Mouse (Mus musculus): ENCODE data around the gene Snrnp35.
"Not testable (repeated sequence)": the region's sequence is repeated elsewhere in the genome, so short reads cannot be mapped to it uniquely, and the experiment has no call there.

Gene Snrnp35

DNA sequence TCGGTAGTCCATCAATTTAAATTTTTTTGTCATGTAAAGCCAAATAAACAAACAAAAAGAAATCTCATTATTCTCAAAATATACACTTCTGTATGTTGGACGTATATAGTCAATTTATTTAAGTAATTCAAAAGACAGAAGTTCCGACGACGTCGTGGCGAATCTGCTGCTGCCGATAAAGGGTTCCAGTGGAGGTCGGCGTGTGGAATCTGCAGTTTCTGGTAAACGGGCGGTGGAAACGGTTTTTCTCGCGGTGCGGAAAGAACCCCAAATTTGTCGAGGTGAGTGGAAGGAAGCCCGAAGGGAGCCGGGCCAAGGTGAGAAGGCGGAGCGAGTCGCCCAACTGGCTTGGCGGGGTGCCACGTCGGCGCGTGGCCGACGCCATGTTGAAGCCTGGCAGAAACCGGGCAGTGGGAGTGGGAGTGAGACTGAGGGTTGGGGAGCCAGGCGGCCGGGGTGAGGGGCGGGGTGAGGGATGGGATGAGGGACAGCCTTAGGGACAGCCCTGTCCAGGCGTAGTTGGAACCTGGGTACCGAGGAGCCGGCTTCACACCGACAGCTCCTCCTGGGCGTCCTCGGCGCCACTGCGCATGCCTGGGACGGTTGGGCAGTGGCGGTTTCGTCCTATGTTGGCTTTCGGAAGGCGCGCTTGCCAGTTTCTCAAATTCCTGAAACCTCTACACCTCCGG lies at the start of gene Snrnp35:
TSS of gene Snrnp35 (plus strand) at position 169 of the 689 bp plus-strand sequence.
- DNase-seq, result peak; percentile 87

DNA sequence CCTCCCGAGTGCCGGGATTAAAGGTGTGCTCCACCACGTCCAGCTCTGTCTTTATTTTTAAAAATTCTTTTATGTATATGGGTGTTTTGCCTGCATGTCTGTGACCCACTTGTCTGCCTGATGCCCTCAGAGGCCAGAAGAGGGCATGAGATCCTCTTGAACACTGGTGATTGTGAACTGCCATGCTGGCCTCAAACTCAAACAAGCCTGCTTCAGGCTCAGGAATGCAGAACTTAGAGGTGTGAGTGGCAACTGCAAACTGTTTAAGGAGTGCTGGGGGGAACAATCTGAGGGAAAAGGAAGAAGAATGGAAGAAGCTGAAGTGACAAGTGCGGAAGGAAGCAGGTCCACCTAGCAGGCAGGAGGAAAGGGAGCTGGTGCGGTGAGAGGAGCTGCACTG lies 44.7 kb upstream of the Snrnp35 start:
- DNase-seq, result no peak

DNA sequence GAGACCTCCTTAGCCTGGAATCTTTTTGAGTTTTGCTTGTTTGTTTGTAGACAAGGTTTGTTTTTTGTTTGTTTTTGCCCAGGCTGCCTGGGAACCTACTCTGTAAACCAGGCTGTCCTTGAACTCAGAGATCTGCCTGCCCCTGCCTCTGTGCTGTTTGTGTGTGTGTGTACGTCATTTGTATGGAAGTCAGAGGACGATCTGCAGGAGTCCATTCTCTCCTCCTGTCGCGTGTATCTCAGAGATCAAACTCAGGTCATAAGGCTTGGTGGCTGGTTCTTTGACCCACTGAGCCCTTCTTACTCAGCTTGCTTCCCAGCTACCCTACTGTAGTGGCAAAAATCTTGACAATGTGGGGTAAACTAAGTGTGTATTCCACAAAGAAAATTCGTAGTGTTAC lies 44.2 kb upstream of the Snrnp35 start:
- no peak for DNase-seq

DNA sequence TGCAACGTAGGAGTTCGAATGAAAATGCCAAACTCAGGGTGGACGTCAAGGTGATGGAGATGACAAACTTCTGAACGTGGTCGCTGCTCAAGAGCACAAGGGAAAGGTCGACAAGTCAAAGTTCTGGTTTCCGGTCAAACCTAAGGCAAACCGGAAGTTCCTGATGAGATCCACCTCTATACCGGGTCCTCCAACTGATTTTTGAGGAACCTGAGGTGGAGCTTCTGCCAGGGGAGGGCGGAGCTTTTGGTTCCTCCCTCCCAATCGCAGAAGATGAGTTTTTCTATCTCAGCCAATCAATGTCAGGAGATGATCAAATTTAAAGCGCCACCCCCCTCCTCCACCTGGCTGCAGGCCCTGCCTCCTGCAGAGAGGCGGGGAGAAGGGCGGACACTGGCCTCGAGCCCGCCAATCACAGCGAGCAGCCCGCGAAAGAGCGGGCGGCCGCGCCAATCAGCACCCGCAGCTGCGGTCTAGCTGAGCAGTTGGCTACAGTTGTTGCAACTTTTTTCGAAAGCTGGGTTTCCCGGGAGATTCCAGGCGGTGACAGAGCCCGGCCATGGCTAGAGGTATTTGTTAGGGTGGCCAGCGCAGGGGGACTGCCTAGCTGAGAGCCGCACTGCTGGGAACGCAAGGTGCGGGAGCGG lies 43.4 kb upstream of the Snrnp35 start, which contains the start of gene Kmt5a:
TSS of gene Kmt5a (plus strand) at position 484 of the 647 bp plus-strand sequence.
- DNase-seq, result peak; percentile 96

DNA sequence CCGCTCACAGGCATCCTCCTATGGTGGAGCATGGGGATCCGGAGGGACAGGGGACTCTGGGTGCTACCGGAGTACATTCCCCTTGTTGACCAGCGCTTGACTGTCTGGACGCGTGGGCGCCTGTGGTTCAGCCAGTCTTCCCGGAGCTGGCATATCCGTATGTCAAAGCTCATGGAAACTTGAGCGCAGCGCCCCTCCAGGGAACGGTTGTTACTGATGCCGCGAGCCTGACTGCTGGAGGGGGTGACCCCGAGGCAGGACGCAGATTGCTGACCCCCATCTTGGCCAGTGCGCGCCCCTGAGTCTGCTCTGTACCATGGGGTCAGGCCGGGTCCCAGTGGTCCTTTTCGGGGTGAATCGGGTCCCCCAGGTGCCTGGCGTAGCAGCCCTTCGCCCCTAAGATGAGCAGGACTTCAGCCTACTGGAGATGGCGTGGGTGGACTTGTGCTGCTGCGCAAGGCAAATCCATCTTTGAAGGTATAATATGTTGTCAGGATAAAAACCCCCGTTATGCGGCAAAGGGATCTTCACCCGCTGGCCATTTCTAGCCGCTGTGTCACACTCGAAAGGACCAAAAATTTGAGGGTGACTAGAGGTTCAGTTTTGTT lies 42.7 kb upstream of the Snrnp35 start:
- DNase-seq, result peak; percentile 62

DNA sequence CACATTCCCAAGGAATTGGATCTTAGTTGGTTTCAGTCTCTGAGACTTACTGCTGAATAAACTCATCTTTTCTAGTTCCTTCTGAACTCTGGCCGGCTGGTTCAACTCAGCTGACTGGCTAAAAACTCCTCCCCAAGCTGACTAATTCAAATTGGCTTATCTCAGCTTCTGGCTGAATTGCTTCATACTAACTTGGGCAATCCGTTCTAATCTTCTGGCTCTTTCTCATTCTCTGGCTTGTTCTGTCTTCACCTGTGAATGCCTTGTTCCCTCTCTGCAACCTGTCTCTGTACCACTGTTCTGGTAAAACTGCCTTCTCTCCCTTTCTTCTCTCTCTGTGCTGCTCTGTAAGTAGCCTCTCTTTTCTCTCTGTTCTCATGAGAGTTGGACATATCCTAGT lies 40.3 kb upstream of the Snrnp35 start:
- DNase-seq, result no peak

DNA sequence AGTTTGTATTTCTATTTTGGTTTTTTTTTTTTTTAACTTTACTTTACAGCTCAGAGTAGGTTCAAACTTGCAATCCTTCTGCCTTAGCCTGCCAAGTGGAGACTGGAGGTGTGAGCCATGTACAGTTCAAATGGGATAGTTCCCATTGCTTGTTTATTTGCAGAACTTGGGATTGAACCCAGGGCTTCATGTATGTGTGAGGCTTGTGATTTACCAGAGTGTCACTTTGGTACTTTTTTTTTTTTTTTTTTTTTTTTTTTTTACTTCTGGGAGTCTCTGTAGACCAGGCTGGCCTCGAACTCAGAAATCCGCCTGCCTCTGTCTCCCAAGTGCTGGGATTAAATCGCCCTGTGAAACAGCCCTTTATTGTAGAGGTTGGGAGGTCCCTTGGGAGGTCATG lies 38.7 kb upstream of the Snrnp35 start:
- DNase-seq, result no peak

DNA sequence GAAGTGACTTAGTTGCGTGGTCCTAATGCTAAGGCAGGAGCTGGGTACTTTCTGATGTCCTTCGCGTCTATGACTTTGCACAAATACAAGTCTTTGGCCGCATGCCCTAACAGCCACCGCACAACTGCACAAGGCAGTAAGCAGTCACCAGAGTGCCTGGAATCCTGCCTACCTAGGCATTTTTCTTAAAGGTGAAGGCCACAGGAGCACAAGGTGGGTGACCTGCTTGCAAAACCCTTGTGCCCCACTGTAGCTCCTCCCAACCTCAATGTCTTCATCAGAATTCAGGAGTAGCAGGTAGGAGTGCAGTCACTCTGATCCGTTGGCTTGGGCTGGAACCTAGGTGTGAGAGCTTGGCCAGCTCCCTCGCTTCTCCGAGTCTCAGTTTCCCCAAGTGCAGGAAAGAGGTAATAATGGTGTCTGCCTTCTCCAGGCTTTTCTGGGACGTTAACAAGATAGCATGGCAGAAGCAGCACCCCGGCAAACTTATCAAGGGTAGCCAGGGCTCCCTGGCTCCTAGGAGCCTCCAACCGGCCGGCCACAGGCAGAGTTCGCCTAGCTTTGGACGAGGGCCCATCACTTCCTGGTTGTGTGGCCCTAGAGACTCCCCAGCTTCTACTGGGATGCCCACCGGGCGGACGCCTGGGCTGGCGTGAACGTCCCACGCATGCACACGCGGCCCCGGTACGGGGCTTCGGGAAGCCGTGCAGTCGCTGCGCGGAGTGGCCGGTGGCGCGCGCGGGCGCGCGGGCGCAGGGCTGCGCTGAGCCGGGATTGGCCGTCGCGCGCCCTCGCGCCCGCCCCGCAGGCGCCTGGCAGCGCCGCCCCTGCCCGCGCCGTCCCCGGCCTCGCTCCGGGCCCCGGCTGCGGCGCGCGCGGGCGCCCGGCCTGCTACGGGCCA lies 38.0 kb upstream of the Snrnp35 start:
- peak; percentile 77 for DNase-seq

DNA sequence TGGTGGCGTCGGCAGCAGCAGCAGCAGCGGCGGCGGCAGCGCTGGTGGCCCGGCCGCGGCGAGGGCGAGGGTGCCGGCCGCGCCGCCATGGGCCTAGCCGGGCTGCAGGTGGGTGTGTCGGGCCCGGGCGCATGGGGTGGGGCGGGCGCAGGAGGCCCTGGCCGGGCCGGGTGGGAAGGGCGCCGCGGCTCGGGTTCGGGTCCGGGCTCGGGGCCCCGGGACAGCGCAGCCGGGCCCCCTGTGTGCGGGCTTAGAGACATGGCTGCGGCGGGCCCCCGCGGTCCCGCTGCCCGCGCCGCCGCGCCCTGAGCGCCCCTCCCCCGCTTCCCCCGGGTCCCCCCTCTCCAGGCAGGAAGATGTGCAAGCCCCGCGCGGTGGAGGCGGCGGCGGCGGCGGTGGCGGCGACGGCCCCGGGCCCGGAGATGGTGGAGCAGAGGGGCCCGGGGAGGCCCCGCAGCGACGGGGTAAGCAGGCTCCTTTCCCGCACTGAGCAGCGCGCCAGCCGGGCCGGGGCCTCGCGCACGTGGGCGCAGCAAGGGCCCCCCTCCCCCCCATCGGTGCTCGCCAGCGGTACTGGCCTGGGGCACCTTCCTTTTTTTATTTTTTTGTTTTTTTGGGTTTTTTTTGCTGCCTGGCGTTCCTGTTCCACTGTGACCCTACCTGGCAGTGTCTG lies 37.2 kb upstream of the Snrnp35 start:
- DNase-seq, result no peak

DNA sequence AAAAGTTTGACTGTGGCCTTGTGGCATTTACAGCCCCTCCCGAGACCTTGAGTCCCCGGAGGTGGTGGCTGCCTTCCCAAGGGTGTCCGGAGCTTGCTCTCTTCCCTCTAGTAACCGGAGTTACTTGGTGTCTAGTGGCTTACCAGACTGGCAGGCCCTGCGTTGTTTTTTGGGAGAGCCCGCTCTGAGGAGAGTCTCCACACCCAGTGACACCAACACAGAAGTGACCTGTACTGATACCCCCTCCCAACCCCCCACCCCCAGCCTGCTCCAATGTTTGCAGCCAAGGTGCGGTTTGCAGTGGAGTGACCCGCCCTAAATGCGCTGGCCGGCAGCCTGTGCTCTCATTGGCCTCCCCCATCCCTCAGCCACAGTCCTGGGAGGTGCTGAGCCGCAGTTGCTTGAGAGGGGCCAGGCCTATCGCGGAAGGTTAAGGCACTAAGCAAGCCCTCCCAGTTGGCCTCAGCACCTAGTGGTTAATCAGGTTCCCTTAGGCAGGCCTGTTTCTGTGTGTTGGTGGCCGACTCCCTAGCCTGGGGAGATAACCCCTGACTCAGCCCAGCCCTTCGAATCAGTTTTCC lies 36.5 kb upstream of the Snrnp35 start:
- no peak for DNase-seq

DNA sequence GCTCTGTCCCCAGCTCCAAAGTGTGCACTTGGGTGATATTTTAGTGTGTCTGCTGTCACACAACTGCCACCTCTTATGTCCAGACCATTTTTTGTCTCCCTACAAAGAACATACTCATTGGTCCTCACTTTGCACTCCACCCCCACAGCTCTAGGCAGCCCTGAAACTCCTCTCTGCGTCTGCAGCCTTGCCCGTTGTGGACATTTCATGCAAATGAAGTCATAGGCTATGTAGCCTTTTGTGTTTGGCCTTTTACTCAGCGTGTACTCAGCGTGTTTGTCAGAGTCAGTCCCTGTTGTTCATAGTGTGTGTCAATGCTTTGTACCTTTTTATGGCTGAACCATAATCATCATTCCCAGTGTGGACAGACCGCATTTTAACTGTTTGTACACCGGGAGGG lies 33.4 kb upstream of the Snrnp35 start:
- no peak for DNase-seq

DNA sequence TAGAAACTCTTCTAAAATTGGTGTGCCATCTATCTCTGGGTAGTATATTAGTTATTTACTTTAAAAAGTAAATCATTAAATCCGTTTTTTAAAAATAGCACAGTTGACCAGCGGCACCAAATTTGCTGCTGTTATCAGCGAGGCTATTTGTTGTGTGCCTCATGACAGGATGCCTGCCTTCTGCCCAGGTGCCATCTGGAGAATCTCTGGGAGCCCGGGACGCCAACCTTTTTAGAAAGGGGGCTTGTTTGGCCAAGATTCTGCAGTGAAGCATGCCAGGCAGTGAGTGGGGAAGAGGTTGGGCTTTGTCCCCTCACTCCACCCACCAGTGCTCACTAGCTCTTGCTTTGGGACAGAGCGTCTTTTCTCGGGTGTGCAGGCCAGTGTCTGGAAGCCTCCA lies 32.9 kb upstream of the Snrnp35 start:
- no peak for DNase-seq

DNA sequence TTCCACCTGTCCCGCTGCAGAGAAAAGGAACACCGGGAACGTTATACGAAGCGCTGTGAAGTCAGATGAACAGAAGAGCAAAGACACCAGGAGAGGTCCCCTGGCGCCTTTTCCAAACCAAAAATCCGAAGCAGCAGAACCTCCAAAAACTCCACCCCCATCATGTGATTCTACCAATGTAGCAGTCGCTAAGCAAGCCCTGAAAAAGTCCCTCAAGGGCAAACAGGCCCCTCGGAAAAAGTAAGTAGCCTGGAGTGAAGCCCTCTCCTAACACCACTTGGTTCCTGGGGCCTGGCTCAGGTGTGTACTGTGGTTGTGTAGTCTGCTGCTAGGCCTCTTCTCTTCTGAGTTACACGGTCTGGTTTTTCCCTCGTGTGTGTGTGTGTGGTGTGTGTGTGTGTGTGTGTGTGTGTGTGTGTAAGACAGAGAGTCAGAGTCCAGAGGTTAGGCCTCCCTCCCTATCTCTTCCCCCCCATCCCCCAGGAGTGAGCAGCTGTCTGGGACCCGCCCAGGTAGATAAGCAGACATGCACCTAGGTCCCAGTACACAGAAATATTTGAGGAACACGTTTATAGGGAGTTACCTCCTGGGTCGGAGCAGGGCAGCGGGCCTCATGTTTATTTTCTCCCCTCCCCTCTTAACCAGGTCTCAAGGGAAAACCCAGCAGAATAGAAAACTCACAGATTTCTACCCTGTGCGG lies 32.1 kb upstream of the Snrnp35 start:
- no peak for DNase-seq

DNA sequence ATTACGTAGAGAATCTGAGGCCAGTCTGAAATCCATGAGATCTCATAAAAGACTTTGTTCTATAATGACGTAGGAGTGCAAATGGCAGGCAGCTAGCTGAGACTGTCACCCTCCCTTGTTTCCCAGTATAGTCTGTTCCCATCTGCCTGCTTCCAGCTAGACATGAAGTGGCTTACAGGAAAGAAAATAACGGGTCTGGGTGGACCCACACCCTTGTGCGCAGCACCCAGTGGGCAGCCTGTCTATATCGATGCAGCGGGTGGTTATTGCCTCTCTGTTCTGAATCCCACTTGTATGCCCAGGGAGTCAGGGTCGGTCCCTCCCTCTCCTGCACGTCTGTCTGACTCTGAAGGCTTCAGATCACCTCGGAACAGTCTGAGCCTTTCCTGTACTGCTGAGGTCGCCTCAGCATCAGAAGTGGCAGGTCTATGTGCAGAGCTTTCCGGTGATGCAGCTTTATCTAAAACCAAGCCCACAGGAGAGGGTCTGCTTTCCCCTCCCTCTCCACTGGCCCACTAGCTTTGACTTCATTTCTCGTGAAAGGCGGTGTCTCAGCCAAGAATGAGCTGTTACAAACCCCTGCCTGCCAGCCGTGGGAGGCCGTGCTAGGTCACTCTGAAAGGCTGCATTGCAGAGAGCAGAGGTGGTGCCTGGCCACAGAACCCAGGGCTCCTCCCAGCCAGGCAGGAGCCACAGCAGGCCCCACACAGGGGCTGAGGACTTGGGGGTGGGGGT lies 30.3 kb upstream of the Snrnp35 start:
- peak; percentile 63 for DNase-seq

DNA sequence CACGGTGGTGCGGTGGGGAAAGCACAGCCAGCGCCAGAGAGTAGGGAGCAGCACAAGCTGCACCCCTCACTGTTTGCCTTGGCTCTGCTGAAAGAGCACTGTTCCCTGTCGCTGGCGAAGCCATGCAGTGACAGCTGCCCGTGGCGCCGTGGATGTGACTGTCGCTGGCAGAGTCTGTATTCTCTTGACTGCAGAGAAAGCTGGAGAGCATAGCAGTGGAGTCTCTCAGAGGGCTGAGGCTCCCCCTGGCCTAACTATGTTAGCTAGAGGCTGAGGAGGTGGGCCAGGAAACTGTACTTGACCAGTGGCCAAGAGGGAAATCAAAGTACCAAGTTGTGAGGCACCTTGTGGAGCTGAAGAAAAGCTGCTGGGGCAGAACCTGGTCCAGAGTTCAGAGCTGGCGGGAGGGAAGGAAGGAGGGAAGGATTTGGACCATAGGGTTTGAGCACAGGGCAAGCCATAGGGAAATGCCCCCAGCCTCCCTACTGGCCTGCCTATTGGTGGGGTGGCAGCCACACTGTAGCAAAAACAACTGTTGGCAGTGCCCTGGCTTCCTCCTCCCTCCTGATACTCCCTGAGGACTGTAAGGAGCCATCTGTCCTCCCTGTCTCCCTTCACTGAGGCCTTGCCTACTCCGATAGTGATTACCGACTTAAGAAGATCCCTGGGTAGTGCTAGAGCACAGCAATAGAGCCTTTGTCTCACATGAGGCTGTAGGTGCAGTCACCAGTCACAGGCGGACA lies 29.4 kb upstream of the Snrnp35 start:
- peak; percentile 75 for DNase-seq

DNA sequence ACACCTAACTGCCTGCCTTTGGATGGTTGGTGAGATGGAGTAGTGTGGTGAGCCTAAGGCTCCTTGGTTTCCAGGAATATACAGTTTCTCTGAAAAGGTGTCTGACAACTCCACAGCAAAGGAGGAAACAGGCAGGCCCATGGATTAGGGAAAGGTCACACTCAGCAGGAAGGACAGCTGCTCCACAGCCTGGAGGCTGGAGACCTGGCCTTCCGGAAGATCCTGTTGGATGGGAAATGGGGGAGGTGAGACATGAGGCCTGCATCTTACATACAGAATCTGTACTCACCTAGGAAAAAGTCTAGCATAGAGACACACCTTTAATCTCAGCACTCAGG lies 28.9 kb upstream of the Snrnp35 start:
- DNase-seq, result no peak

DNA sequence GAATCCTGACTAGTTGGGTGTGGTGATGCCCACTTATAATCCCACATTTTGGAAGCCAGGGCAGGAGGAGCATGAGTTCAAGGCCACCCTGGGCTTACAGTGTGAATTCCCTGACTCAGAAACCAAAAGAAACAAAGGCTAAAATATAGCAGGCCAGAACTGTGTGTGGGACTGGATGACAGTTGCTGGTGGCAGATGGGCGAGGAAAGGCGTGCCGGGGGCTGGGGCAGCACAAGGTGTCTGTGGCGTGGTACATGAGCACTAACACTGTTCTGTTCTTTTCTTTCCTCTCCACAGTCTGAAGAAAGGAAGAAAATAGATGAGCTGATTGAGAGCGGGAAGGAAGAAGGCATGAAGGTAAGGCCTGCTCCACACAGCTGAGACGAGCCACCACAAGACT lies 26.2 kb upstream of the Snrnp35 start:
- peak; percentile 65 for DNase-seq

DNA sequence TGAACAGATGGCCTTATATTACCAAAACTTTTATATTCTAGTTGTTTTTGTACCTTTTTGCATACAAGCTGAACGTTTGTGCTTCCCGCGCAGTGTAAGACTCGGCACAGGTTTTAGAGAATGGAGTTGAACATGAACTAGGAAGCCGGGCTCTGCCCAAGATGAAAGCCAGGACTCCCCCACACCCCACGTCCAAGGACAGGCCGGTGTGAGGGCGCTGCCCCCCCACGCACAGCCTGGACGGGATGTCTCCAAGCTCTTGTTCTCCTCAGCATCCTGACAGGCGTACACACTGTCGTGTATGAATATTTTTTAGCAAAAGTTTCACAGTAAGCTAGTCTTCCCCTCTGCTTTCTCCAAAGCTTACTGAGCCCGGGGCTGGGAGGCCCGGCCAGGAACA lies 22.0 kb upstream of the Snrnp35 start:
- DNase-seq, result not testable (repeated sequence)

DNA sequence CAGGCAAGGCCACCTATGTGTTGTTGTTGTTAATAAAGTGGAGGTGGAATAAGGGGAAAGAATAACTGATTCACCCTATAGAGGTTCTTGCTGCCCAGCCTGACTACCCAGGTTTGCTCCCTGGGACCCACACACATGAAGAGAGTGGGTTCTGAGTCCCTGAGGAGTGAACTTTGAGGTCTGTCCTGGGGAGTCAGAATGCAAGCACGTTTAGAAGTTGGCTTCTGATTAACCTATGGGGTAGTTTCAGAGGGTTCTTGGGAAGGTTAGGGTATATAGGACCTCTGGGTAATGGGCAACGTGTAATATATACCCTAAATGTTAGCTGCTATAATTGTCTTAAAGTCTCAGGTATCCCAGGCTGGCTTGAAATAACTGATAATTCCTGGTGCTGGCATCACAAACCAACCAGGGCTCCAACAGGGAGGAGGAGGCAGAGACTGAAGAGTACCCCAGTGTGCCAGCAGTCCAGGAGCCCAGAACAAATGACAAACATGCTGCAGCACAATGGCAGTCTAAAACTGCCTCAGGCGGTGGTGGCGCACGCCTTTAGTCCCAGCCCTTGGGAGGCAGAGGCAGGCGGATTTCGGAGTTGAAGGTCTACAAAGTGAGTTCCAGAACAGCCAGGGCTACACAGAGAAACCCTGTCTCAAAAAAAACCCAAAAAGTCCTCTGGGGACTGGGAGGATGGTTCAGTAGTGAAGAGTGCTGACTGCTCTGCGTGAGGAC lies 20.5 kb upstream of the Snrnp35 start:
- no peak for DNase-seq

DNA sequence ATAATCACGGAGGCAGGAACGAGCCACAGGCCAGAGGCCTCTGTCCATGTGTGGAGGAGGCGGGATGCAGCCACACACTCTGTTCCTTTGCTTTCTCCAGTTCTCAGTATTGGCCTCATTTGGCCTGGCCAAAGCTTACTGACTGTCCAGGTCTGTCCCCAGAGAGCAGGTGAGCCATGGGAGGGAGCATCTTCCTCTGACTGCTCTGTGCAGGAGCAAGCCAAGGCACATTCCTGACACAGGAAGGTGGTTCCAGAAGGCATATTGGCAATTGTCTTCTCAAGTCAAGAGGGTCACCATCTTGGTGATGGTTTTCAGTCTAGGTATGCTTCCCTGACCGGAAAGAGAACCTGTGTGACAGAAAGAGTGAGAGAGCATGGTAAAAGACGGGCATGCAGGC lies 19.5 kb upstream of the Snrnp35 start:
- no peak for DNase-seq
